Mouse (Mus musculus) limb, embryonic 14.5 days (tissue): Measurements from ENCODE around the gene Tradd. TPM values are rescaled to one million over a fixed set of nuclear protein-coding genes. Genes with fewer than 3 reads are reported as not detected.
A peak's percentile ranks its signal among the peaks of the same experiment; 100 is the strongest.

ENCODE experiments used
- ATAC-seq: fragments of 200-750 bp; cut with Nextera tagmentation; 2 replicates; pipeline ENCODE4 v1.8.0; 2017; ENCODE audit warnings: low read depth, moderate number of reproducible peaks, moderate TSS enrichment; ENCODE audit not compliant: low FRiP score
- DNase-seq: peaks from one replicate; pipeline ENCODE4 v3.0.0-alpha.2; 2015; ENCODE audit warnings: low spot score
- H3K27ac ChIP-seq: fragments of 300-500 bp; sonication (generic); replicated peaks from 2 replicates; pipeline ENCODE4 v1.5.1; 2014; ENCODE audit warnings: low read depth, mild to moderate bottlenecking, low read length, moderate library complexity, mixed read lengths
- H3K27me3 ChIP-seq: fragments of 300-500 bp; sonication (generic); 2 replicates; pipeline ENCODE4 v1.6.1; 2014; ENCODE audit warnings: low read length, mixed read lengths; ENCODE audit not compliant: control insufficient read depth, insufficient read depth
- H3K36me3 ChIP-seq: fragments of 300-500 bp; sonication (generic); 2 replicates; pipeline ENCODE4 v1.6.1; 2014; ENCODE audit warnings: mild to moderate bottlenecking, low read length, moderate library complexity, mixed read lengths; ENCODE audit not compliant: control insufficient read depth, insufficient read depth
- H3K4me1 ChIP-seq: fragments of 300-500 bp; sonication (generic); 2 replicates; pipeline ENCODE4 v1.6.1; 2014; ENCODE audit warnings: antibody characterized with exemption, low read length, mixed read lengths; ENCODE audit not compliant: control insufficient read depth, insufficient read depth
- H3K4me2 ChIP-seq: fragments of 300-500 bp; sonication (generic); replicated peaks from 2 replicates; pipeline ENCODE4 v1.6.1; 2014; ENCODE audit warnings: low read depth, mild to moderate bottlenecking, low read length, moderate library complexity; ENCODE audit not compliant: severe bottlenecking
- H3K4me3 ChIP-seq: fragments of 300-500 bp; sonication (generic); replicated peaks from 2 replicates; pipeline ENCODE4 v1.5.1; 2014; ENCODE audit warnings: low read length
- H3K9ac ChIP-seq: fragments of 300-500 bp; sonication (generic); 2 replicates; pipeline ENCODE4 v1.6.1; 2014; ENCODE audit warnings: mild to moderate bottlenecking, low read depth, low read length, moderate library complexity; ENCODE audit not compliant: severe bottlenecking
- H3K9me3 ChIP-seq: fragments of 300-500 bp; sonication (generic); 2 replicates; pipeline ENCODE4 v1.6.1; 2016; ENCODE audit warnings: low read length; ENCODE audit not compliant: control insufficient read depth
- POLR2A ChIP-seq: fragments of 200-500 bp; IDR thresholded peaks from 2 replicates; pipeline ENCODE4 v1.8.0; 2012; ENCODE audit warnings: inconsistent platforms, mild to moderate bottlenecking, moderate library complexity, borderline replicate concordance; ENCODE audit not compliant: insufficient read depth, insufficient read length; ENCODE audit errors: extremely low read depth
- WGBS: fragments of 180-500 bp; shearing (Covaris S2); extraction: QIAGEN DNeasy Blood & Tissue Kit; methylation state at CpG from one replicate; pipeline ENCODE4 v1.1.7; 2014; 5-methylcytosine and 5-hydroxymethylcytosine counted together
- polyA plus RNA-seq, 2 experiments: library from polyadenylated mRNA; depleted of rRNA in 1 of 2; stranded (reverse) in 1 of 2; unstranded in 1 of 2; fragments of >200 nt; fragmentation: Nextera tagmentation in 1 of 2; extraction: Ambion mirVana in 1 of 2; gene quantifications; 2 replicates each; pipeline versions ENCODE4 v1.2.1 to v1.2.3; 2012 to 2014

The Tradd gene
- polyA plus RNA-seq, 2 experiments = 12.8 to 26.2 TPM

GRCm38 (mm10) chr8:105275840-105276239, 11.4 kb upstream of the Tradd start, which contains the start of gene Nol3:
TSS of gene Nol3 (plus strand) at chr8:105276140.
- 2% methylated on average over 10 of the region's 10 CpGs for WGBS
- Histone ChIP-seq H3K4me3 (peak within 1 kb of the TSS; percentile 41), H3K36me3 (no peaks in the 10 kb centered on the region), H3K27ac (no peak within 1 kb of the TSS), H3K27me3 (peaks cover 75% of the 10 kb centered on the region), H3K9ac (peak within 1 kb of the TSS; percentile 50), H3K9me3 (no peaks in the 10 kb centered on the region), H3K4me1 (peaks cover 13% of the 10 kb centered on the region; the same call in 1 of the 2 replicates), H3K4me2 (peak within 1 kb of the TSS; percentile 76)
- DNase-seq = no peak
- TF ChIP-seq POLR2A = no peak
- ATAC-seq = no peak

GRCm38 (mm10) chr8:105275387-105275786, 11.0 kb upstream of the Tradd start:
- Histone ChIP-seq H3K4me2 (peak overlapping the region; percentile 76; the same call in 1 of the 2 replicates), H3K27me3 (peaks cover 80% of the 10 kb centered on the region), H3K36me3 (no peaks in the 10 kb centered on the region), H3K4me3 (peak overlapping the region; percentile 41; the same call in 1 of the 2 replicates), H3K4me1 (peaks cover 17% of the 10 kb centered on the region), H3K27ac (no peak overlapping the region), H3K9ac (no peak overlapping the region), H3K9me3 (no peaks in the 10 kb centered on the region)
- TF ChIP-seq POLR2A = no peak
- DNase-seq = no peak
- WGBS = 12% methylated on average over 11 of the region's 11 CpGs
- ATAC-seq = no peak

- H3K4me2 ChIP-seq = no peak overlapping the region
- DNase-seq (no peak), ATAC-seq (no peak)
- under 1% methylated on average over 11 of the region's 11 CpGs for WGBS
- no peak for TF ChIP-seq POLR2A
- no peaks in the 10 kb centered on the region for H3K36me3 ChIP-seq
- no peak overlapping the region for H3K27ac ChIP-seq
- peaks cover 24% of the 10 kb centered on the region for H3K4me1 ChIP-seq
- H3K27me3 ChIP-seq = peaks cover 94% of the 10 kb centered on the region
- no peak overlapping the region; the same call in 1 of the 2 replicates for H3K9ac ChIP-seq
- H3K9me3 ChIP-seq = no peaks in the 10 kb centered on the region
- H3K4me3 ChIP-seq = 0 out of 2 replicates have a peak overlapping the region, but pooled peaks have one; percentile 0
Observed at GRCm38 (mm10) chr8:105270916-105271186, 6.4 kb upstream of the Tradd start.

GRCm38 (mm10) chr8:105270101-105270915, 5.9 kb upstream of the Tradd start:
- DNase-seq (no peak), ATAC-seq (no peak)
- H3K4me2 ChIP-seq = peak overlapping the region; percentile 86
- H3K27me3 ChIP-seq = peaks cover 89% of the 10 kb centered on the region
- no peaks in the 10 kb centered on the region for H3K9me3 ChIP-seq
- peaks cover 24% of the 10 kb centered on the region for H3K4me1 ChIP-seq
- WGBS = 4% methylated on average over 39 of the region's 39 CpGs
- peak overlapping the region; percentile 29; the same call in 1 of the 2 replicates for H3K9ac ChIP-seq
- no peak for TF ChIP-seq POLR2A
- no peaks in the 10 kb centered on the region for H3K36me3 ChIP-seq
- H3K4me3 ChIP-seq = peak overlapping the region; percentile 44
- no peak overlapping the region for H3K27ac ChIP-seq

GRCm38 (mm10) chr8:105269461-105269947, 5.1 kb upstream of the Tradd start, which contains the start of gene Hsf4:
TSS of gene Hsf4 (plus strand) at chr8:105269801.
- Histone ChIP-seq H3K4me2 (peak within 1 kb of the TSS; percentile 86), H3K36me3 (no peaks in the 10 kb centered on the region), H3K27me3 (peaks cover 81% of the 10 kb centered on the region), H3K4me1 (peaks cover 32% of the 10 kb centered on the region), H3K9ac (peak within 1 kb of the TSS; percentile 44), H3K9me3 (no peaks in the 10 kb centered on the region), H3K27ac (no peak within 1 kb of the TSS), H3K4me3 (peak within 1 kb of the TSS; percentile 44)
- ATAC-seq (no peak), DNase-seq (no peak)
- TF ChIP-seq POLR2A = no peak
- 8% methylated on average over 38 of the region's 42 CpGs for WGBS
